Mouse (Mus musculus) heart, adult 9 months (tissue): Measurements from ENCODE around the gene Fam107b.
"Not testable (repeated sequence)": the region's sequence is repeated elsewhere in the genome, so short reads cannot be mapped to it uniquely, and the experiment has no call there.

Experiments
- DNase-seq, 2 experiments: peaks; one replicate each; pipeline ENCODE4 v3.0.0; 2022; ENCODE audit warnings: low spot score in 2 of 2

Gene Fam107b

GRCm38 (mm10) chr2:3712369-3713042 lies 142.2 kb downstream of the Fam107b start:
- DNase-seq, result no peak

GRCm38 (mm10) chr2:3713212-3713681 lies 143.0 kb downstream of the Fam107b start:
- DNase-seq, result peak; percentile 83 to 88

GRCm38 (mm10) chr2:3713682-3714361 lies 143.5 kb downstream of the Fam107b start:
- peak; percentile 17 to 24 for DNase-seq

- no peak for DNase-seq
Measured at GRCm38 (mm10) chr2:3714511-3714910, 144.2 kb downstream of the Fam107b start.

GRCm38 (mm10) chr2:3715424-3715823 lies 145.1 kb downstream of the Fam107b start:
- no peak for DNase-seq

GRCm38 (mm10) chr2:3717268-3717667 lies 147.0 kb downstream of the Fam107b start:
- DNase-seq, result no peak

GRCm38 (mm10) chr2:3717847-3718246 lies 147.6 kb downstream of the Fam107b start:
- DNase-seq, result no peak

GRCm38 (mm10) chr2:3719436-3720121 lies 149.3 kb downstream of the Fam107b start:
- not testable (repeated sequence) for DNase-seq

GRCm38 (mm10) chr2:3721107-3721506 lies 150.8 kb downstream of the Fam107b start:
- DNase-seq, result no peak

GRCm38 (mm10) chr2:3721974-3722373 lies 151.7 kb downstream of the Fam107b start:
- DNase-seq, result no peak

- DNase-seq, result no peak
Measured at GRCm38 (mm10) chr2:3723391-3724106, 153.3 kb downstream of the Fam107b start.

- peak in 1 of 2 experiments; percentile 15 for DNase-seq
Measured at GRCm38 (mm10) chr2:3726501-3727078, 156.3 kb downstream of the Fam107b start.

- no peak for DNase-seq
Measured at GRCm38 (mm10) chr2:3727225-3727930, 157.1 kb downstream of the Fam107b start.

- DNase-seq, result no peak
Measured at GRCm38 (mm10) chr2:3728090-3728489, 157.8 kb downstream of the Fam107b start.

- DNase-seq, result no peak
Measured at GRCm38 (mm10) chr2:3729586-3729985, 159.3 kb downstream of the Fam107b start.

- DNase-seq, result no peak
Measured at GRCm38 (mm10) chr2:3730744-3731143, 160.5 kb downstream of the Fam107b start.

- DNase-seq, result no peak
Measured at GRCm38 (mm10) chr2:3731316-3732015, 161.2 kb downstream of the Fam107b start.

- DNase-seq, result no peak
Measured at GRCm38 (mm10) chr2:3737917-3738694, 167.8 kb downstream of the Fam107b start.

GRCm38 (mm10) chr2:3738734-3739133 lies 168.4 kb downstream of the Fam107b start:
- no peak for DNase-seq
